Mouse (Mus musculus) retina, embryonic 14.5 days (tissue): ENCODE data around the gene Aarsd1.
"Not testable (repeated sequence)": the region's sequence is repeated elsewhere in the genome, so short reads cannot be mapped to it uniquely, and the experiment has no call there.

ENCODE experiments used
- DNase-seq: peaks from one replicate; pipeline ENCODE4 v3.0.0-alpha.2; 2015; ENCODE audit warnings: low spot score

Gene Aarsd1

DNA sequence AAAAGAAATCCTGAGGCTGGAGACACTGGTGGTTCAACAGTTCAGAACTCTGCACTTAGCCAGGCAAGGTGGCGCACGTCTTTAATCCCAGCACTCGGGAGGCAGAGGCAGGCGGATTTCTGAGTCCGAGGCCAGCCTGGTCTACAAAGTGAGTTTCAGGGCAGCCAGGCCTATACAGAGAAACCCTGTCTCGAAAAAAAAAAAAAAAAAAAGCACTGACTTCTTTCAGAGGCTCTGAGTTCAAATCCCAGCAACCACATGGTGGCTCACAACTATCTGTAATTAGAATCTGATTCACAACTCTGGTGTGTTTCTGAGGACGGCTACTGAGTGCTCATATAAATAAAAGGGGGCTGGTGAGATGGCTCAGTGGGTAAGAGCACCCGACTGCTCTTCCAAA, 29.4 kb upstream of the Aarsd1 start:
- DNase-seq = not testable (repeated sequence)

GRCm38 (mm10) chr11:101446319-101446718, 28.9 kb upstream of the Aarsd1 start:
- no peak for DNase-seq

GRCm38 (mm10) chr11:101442760-101443159, 25.3 kb upstream of the Aarsd1 start:
- DNase-seq = no peak

GRCm38 (mm10) chr11:101442127-101442693, 24.8 kb upstream of the Aarsd1 start, which contains the start of gene Rpl27:
Gene Rpl27 (plus strand): TSS chr11:101442298.
- peak; percentile 99 for DNase-seq

- not testable (repeated sequence) for DNase-seq
Measured at GRCm38 (mm10) chr11:101441450-101442126, 24.2 kb upstream of the Aarsd1 start.

DNA sequence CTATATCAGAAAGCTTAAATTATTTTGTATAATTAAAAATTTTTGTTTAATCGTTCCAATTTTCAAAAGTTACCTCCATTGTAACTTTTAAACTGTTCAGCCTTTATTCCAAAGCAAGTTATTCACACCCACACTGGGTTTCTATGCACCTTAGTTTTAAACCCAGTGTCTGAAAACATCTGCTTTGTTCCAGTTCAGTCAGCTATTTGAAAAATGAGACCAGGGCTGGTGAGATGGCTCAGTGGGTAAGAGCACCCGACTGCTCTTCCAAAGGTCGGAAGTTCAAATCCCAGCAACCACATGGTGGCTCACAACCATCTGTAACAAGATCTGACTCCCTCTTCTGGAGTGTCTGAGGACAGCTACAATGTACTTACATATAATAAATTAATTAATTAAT, 20.6 kb upstream of the Aarsd1 start:
- not testable (repeated sequence) for DNase-seq

DNA sequence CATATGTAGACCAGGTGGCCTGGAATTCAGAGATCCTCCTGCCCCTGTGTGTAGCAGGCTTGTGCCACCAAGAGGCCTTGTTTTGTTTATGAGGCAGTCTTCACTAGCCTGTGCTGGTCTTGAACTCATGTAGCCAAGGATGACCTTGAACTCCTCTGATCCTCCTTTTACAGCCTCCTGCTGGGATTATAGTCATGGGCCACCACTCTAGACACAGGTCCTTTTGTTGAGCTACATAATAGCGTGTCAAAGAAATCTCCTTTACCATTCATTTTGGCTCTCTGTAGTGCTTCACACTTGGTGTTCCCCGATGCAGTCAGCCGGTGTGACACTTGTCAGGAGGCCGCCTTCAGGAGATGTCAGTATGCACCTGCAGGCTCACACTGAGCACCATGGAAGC, 19.5 kb upstream of the Aarsd1 start:
- DNase-seq = no peak

- DNase-seq = no peak
Measured at GRCm38 (mm10) chr11:101435831-101436230, 18.4 kb upstream of the Aarsd1 start.

GRCm38 (mm10) chr11:101433396-101433795, 16.0 kb upstream of the Aarsd1 start:
- DNase-seq = no peak

GRCm38 (mm10) chr11:101431327-101431726, 13.9 kb upstream of the Aarsd1 start:
- DNase-seq = no peak

- no peak for DNase-seq
Measured at GRCm38 (mm10) chr11:101426165-101426564, 8.8 kb upstream of the Aarsd1 start.

DNA sequence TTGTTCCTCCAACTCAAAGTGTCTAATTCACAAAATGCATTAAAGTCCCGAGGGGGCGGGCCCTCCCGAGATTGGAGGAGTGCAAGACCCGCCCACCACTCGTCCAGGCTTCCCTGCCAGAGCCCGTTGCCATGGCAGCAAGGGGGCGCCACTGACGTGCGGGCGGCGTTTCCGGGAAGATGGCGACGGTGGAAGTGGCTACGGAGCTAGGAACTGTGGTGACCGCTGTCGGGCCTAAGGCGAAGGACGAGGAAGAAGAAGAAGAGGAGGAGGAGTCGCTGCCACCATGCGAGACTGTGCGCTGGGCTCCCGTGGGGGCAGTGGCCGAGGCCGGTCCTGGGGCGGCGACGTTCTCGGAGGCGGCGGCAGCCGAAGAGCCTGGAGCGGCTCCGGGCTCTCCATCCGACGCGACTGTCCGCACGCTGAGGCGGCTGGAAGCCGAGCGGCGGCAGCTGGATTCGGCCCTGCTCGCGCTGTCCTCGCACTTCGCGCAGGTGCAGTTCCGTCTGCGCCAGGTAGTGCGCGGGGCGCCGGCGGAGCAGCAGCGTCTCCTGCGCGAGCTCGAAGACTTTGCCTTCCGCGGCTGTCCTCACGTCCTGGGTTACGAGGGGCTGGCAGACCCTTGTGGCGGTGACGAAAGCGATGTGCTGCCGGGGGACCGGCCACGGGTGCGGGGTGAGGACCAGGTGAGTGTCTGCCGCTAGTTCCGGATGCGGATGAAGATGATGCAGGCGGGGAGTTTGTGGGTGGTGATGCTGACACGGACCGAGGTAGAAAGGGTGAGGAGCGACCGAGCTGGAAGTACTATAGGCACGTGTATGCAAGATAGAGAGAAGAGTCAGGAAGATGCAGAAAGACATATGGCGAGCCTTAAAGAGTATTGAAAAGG, 7.8 kb upstream of the Aarsd1 start, which contains the start of the genes Rundc1 and Ptges3l:
Gene Rundc1 (plus strand): TSS at position 161 of the 889 bp plus-strand sequence.
Gene Ptges3l (minus strand): TSS at position 409 of the 889 bp plus-strand sequence.
- peak; percentile 97 for DNase-seq

- no peak for DNase-seq
Measured at GRCm38 (mm10) chr11:101424105-101424851, 6.9 kb upstream of the Aarsd1 start, which contains the start of gene Gm27029. Gene Gm27029 (minus strand): TSS chr11:101424796.

GRCm38 (mm10) chr11:101420148-101420547, 2.7 kb upstream of the Aarsd1 start:
- no peak for DNase-seq

DNA sequence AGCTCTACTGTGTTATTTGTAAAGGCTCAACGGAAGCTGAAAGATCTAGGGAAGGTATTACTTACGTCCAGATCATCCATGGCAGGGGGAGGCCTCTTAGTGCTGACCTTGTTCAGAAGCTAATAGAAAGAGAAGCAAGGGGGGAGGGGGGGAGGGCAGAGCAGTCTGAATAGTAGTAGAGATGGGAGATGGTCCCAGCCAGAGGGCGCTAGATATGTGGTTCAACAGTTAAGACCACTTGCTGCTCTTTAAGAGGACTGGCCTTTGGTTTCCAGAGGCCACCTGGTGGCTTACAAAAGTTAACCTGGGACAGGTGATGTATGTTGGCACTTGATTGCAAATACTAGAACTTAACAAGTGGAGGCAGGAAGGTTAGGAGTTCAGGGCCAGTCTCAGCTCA, 2.2 kb upstream of the Aarsd1 start:
- DNase-seq = peak; percentile 45

DNA sequence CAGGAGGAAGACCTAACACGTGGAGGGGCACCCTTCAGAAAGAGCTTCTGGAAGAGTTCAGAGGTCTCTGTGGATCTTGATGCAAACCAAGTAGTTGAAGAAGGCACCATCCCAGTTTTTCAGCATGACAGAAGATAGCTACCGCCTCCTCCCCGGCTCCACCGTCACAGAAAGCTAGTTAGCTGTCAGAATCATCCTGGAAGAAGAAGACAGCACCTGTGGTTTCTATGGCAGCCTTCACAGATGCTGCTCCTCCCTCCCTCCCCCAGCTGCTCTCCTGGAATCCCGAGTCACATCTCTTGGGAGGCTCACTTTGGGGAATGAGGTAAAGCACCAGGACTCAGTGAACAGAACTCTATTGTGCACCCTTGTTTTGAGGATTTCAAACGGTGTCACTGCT, 1.6 kb upstream of the Aarsd1 start:
- no peak for DNase-seq

- DNase-seq = peak; percentile 28
Measured at GRCm38 (mm10) chr11:101416433-101417100, 848 bp downstream of the Aarsd1 start.

DNA sequence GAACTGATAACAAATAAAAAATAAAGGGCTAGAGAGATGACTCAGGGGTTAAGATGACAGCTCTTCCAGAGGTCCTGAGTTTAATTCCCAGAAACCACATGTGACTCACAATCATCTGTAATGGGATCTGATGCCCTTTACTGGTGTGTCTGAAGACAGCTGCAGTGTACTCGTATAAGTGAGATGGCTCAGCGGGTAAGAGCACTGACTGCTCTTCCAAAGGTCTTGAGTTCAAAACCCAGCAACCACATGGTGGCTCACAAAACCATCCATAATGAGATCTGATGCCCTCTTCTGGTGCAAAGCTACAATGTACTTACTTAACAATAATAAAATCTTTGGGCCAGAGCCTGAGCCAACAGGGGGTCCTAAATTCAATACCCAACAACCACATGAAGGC, 2.1 kb downstream of the Aarsd1 start:
- no peak for DNase-seq

GRCm38 (mm10) chr11:101395110-101395509, 22.3 kb downstream of the Aarsd1 start:
- peak; percentile 90 for DNase-seq

DNA sequence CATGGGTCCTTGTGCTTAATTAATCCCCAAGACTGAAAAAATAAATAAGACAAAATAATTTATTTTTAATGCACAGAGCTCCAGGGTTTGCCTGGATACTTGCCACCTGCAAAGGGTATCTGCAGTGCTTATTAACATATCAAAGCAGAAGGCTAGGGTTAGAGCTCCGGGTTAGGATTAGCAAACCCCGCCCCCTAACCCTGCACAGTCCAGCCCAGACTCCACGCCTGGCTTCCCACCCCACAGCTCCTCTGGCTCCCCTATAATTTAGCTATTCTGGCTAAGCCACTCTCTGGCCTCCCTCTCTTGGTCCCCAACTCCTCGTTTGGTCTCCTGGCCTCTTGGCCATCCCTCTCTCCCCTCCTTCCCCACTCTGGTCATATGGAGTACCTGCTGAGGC, 35.6 kb downstream of the Aarsd1 start:
- DNase-seq = peak; percentile 4

DNA sequence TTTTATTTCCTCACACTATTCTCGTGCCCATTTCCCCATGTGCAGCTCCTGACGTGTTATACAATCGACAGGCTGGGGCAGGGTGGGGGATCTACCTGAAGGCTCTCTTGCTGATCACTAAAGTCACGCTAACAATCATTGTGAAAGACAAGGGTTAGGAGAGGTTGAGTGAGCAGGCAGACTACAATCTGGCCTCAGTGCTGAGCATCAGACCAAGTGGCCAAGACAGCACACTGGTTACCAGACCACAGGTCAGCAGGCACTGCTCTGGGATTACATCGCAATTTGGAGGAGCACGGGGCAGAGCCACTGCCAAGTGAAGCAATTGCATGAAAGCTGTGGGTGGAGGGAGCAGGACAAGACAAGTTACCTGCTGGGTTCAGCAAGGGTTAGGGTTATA, 38.5 kb downstream of the Aarsd1 start:
- DNase-seq = no peak
